Mouse (Mus musculus): ENCODE results near the gene Gm11060.

DNA sequence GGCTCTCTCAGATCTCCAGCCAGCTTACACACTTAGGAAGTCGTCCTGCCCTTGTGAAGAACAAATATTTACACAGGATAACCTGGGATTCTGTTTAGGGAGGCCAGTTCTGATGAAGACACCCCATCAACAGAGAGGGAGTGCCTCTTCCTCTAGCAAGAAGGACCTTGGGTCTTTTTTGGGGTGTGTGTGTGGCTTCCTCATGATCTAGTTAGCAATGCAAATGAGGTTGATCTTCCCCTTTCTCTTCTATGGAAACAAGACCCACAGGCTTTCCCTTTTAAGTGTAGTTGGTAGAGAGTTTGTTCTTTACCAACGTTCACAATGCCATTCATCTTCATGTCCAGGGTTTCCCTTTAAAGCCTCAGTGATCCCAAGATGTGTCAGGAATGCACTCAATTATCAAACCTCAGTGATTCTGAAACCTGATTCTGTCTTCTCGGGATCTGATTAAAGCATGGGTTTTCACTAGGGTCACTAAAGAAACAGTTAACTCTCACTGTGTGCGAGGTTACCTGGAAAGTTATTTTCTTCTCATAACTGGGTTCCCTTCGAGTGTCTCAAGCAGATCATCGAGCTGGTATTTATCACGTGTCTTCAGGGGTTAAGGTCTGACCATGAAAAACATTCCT, 29.0 kb upstream of the Gm11060 start:
- TF ChIP-seq CTCF (IDR thresholded peaks at IDR 0.05; ENCODE audit: control insufficient read depth, insufficient read depth, insufficient replicate concordance, low read depth, low read length): no peak
- TF ChIP-seq POLR2A (IDR thresholded peaks at IDR 0.05; ENCODE audit: control insufficient read depth, low read depth, low read length): no peak
